Mouse (Mus musculus): ENCODE measurements around the gene Ech1. TPM values are rescaled to one million over a fixed set of nuclear protein-coding genes. Genes with fewer than 3 reads are reported as not detected.

Ech1 gene
- 43.8 and 45.0 TPM in 2 replicates for total RNA-seq (2017)

DNA sequence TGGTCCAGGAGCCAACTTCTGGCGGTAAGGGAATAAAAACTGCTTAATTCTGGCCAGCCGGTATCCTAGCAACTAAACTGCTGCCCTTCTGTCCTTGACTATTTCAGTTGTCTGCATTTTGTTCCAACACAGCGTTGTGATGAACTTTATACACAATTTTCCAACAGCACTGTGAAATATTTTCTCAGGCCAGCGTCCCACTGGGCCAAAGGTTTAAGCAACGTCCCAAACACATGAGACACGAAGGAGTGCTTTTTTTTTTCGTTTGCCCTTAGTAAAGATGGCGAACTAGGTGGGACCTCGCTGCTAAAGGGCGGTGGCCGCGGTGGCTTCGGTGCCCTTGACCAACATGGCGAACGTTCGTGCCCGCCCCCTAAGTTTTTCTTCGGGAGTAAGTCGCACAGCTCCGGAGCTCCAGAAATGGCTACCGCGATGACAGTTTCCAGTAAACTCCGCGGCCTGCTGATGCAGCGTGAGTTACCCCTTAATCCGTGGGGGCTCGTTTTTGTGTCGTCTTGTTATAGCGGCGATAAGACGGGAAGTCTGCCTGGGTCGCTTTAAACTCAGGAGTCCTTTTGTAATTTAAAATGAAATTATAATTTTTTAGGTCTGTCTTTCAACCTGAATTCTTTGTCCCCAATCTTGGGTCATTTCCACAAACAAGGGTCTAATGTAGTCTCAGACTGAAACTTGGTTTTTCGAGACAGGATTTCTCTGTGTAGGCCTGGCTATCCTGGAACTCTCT, at the start of gene Ech1:
Gene Ech1, plus strand, starts transcription at position 277 of the 745 bp plus-strand sequence.
- ATAC-seq (ENCODE audit: extremely low read depth, insufficient number of reproducible peaks, low FRiP score, poor library complexity, severe bottlenecking) = peak; percentile 98

DNA sequence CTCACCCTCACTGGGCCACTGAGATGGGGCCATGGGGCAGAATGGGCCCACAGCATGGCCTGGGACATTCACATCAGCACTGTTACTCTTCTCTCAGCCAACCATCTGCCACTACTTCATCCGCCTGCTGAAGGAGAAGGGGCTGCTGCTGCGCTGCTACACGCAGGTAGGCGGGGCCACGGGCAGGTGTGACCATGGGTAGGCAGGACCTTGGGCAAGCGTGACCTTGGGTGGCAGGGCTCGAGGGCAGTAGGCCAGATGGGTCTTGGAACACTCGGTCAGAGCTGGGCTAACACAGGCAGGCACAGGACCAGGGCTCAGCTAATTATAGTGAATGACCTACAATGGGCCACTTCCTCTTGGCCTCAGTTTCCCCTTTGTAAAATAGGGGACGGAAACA, 46.2 kb upstream of the Ech1 start:
- ATAC-seq (ENCODE audit: extremely low read depth, insufficient number of reproducible peaks, low FRiP score, poor library complexity, severe bottlenecking) = no peak

DNA sequence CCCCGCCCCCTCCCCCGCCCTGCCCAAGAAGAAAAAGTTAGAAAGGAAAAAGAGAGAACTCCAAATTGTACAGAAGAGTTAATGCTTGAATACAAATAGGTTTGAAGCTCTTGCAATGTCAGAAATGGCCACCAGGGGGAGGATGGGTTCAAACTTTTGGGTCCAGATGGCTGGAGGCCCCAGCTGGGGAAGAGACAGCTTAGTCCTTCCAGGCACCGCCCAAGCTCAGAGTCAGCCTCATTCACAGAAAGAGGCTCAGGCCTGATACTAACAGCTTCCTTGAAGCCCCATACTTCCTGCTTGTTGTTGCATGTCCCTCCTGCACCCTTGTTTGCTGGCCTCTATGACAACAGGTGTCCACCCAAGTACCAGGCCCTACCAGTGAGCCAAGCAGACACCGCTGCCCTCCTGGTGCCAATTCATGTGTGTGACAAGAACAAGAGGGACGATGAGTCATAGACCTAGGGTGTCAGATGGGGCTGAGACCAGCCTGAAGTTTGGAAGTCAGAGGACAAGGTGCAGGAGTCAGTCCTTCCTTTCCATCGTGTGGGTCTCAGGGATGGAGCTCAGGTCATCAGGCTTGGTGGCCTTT, 44.9 kb upstream of the Ech1 start:
- ATAC-seq (ENCODE audit: extremely low read depth, insufficient number of reproducible peaks, low FRiP score, poor library complexity, severe bottlenecking) = peak; percentile 63

DNA sequence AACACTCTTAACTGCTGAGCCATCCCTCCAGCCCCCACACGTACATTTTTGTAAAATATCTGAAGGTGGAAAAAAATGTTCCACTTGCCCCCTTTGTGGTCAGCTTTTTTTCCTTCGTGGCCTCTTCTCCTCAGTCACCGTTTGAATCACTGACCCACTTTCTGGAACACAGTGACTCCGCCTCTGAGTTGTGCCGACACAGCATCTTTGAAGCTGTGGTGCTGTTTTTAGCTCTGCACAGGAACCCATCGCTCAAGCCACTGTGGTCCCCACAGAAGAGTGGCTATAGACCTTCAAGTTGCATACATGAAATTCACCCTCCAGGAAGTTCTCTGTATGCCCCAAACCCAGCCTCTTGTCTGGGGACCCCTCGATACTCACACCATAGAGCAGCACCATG, 44.2 kb upstream of the Ech1 start:
- ATAC-seq (ENCODE audit: extremely low read depth, insufficient number of reproducible peaks, low FRiP score, poor library complexity, severe bottlenecking) = no peak

DNA sequence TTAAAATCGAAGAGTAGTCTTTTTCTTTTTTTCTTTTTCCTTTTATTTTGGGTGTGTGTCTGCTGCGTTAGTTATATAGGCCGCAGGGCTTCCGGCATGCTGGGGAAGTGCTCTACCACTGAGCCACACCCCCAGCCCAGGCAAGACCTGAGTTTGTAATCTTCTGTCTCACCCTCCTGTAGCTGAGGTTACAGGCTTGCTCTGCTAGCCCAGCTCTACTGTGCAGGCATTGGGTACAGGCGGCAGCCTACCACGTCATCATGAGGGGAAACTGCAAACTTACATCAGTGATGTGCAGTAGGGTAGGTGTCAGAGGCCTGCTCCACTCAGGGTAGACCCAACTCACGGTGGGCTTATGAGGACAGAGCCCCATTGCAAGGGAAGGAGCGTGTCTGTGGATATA, 43.8 kb upstream of the Ech1 start:
- ATAC-seq (ENCODE audit: extremely low read depth, insufficient number of reproducible peaks, low FRiP score, poor library complexity, severe bottlenecking) = peak; percentile 85

DNA sequence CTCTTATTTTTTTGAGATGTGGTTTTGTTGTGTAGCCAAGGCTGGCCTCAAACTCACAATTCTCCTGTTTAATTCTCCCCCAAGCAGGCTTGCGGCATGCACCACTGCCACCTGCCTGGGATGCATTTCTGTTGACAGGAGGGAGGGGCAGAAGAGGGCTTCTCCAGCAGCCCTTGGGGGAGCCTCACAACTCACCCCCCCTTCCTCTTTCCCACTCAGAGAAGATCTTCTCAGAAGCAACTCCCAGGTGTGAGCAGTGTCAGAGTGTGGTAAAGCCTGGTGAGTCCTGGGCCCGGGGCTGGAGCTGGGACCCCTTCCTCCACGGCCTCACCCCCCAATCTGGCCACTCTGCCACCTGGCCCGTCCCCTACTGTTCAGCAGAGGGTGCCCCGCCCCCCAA, 39.9 kb upstream of the Ech1 start:
- no peak for ATAC-seq (ENCODE audit: extremely low read depth, insufficient number of reproducible peaks, low FRiP score, poor library complexity, severe bottlenecking)

DNA sequence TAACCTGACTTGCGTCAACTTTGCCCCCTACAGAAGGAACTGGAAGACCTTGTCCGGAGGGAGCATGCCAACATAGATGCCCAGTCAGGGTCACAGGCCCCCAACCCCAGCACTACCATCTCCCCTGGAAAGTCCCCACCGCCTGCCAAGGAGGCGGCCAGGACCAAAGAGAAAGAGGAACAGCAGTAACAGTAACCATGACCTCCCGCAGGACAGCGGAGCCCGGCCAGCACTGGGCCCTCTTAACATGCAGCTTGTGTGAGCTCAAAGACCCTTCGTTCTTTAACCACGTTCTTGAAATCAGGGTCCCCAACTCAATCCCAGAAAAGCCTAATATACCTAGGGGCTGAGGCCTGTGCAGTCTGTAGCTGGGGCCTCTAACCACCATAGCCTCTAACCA, 37.1 kb upstream of the Ech1 start:
- ATAC-seq (ENCODE audit: extremely low read depth, insufficient number of reproducible peaks, low FRiP score, poor library complexity, severe bottlenecking) = no peak

DNA sequence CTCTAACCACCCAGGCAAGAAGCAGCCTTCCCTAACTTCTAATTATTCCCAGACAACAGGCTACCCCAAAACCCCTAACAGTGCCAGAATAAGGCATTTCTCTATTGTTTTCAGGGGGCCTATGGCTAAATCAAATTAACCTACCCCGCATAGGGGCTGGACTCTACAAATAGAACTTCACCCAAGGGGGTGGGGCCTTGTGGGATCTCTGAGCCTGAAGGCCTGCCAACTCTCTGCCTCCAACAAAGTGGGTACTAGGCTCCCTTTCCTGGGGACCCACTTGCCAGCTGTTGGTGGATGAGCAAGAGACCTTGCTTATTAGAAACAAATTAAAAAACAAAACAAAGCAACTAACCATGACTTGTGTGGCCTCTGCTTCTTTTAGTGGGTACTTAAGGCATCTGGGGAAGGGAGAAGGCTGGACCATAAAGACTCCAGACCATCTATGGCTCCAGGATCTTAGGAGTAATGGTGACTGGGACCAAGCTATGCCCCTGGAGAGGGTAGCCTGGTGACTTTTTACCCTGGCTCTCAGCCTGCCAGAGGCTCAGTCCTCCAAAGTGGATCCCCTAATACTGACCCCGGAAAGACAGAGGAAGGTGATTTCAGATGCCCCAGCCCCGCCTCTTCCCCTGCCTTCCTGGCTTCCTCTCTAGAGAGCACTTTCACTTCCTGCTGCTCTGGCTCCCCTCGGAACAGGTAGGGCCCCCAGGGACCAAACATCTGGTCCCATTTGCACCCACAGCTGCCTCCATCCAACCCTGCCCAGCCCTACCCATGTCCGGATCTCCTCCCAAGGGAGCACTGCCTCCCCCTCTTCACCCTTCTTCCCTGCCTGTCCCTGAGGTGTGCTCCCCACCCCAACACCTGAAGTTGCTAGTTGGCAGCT, 36.5 kb upstream of the Ech1 start, which contains the start of gene Rinl:
Gene Rinl, plus strand, starts transcription at position 663 of the 889 bp plus-strand sequence.
- peak; percentile 82 for ATAC-seq (ENCODE audit: extremely low read depth, insufficient number of reproducible peaks, low FRiP score, poor library complexity, severe bottlenecking)

DNA sequence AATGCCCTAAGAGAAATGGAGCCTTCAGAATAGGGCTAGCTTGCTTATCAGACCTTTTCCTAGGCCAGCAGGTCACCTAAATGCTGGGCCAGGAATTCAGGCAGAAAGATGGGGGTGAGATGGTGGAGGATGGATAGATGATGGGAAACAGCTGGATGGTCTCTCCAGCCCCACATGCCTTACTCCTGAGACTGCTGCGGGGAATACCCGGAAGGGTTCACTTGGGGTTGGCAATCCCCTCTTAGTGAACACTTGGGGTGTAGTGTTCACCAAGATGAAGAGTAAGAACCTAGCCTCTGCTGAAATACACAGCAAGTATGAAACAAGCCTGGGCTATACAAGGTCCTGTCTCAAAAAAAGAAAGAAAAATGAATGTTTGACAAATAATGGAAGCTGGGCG, 35.8 kb upstream of the Ech1 start:
- ATAC-seq (ENCODE audit: extremely low read depth, insufficient number of reproducible peaks, low FRiP score, poor library complexity, severe bottlenecking) = no peak

DNA sequence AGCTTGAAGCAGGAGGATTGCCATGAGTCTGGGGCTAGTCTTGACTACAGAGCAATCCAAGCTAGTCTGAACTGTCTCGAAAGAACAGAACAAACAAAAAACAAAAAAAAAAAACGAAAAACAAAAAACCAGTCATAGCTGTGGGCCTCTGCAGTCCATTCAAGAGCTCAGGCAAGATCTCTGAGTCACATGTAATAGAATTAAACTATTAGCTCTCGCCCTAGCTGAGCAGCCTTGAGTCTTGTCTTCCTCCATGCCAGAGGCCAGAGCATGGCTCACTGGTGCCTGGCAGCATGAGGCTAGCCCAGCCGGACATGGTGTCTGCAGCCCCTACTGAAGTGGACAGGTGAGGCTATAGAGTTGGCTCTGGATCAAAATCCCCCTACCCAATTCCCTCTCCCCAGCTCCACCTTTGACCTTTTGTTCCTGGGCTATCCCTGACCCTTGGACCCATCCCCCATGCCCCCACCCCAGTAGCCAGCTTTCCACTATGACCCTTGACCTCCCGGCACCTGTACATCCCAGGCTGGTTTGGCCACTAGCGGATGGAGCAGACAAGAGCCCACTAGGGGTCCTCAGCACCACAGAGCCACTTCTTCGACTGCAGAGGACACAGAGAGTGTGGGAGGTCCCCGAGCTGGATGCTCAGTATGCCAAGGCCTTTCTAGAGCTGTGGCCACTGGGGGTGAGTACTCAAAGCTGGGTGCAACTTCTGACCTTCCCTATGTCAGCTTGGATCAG, 34.8 kb upstream of the Ech1 start:
- no peak for ATAC-seq (ENCODE audit: extremely low read depth, insufficient number of reproducible peaks, low FRiP score, poor library complexity, severe bottlenecking)

DNA sequence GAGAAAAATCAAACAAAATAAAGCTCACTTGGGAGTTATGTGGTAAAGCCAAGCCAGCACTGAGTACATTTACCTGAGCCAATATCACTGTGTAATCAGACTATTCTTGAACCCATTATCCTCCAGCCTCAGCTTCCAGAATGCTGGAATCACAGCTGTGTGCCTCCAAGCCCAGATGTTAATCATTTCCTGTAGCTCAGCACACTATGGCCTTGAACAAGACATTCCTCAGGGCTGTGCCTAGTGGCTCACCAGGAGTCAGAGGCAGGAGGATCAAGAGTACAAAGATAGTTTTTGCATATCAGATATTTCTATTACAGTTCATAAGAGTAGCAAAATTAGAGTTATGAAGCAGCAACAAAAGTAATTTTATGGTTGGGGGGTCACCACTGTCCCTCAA, 33.3 kb upstream of the Ech1 start:
- no peak for ATAC-seq (ENCODE audit: extremely low read depth, insufficient number of reproducible peaks, low FRiP score, poor library complexity, severe bottlenecking)

DNA sequence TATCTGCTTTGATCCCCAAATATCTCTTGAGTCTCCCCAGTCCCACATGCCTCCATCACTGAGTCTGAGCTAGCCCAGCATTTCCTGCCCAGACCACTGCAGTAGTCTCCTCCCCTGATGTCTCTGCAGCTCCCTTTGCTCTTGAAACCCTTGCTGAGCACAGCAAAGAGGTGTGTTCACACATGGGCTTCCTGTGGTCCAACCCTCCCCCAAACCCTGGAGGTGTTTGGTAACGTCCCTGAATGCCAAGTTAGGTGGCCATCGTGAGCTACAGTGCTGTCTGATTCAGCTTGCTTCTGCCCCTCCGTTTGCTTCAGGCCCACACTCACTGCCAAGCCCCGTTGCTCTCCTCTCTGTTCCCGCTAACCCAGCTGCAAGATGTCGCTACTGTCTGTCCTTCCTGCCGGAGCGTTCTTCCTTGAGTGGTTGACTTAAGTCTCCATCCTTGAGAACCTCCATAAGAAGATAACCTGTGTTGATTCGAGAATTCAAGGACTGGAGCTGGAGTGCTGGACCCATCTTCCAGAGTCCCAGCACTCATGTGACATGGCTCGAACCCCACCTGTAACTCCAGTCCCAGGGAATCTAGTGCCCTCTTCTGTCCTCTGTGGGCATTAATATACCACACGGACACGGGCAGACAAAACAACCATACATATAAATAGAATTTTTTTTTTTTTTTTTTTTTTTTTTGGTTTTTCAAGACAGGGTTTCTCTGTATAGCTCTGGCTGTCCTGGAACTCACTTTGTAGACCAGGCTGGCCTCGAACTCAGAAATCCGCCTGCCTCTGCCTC, 32.4 kb upstream of the Ech1 start:
- no peak for ATAC-seq (ENCODE audit: extremely low read depth, insufficient number of reproducible peaks, low FRiP score, poor library complexity, severe bottlenecking)

DNA sequence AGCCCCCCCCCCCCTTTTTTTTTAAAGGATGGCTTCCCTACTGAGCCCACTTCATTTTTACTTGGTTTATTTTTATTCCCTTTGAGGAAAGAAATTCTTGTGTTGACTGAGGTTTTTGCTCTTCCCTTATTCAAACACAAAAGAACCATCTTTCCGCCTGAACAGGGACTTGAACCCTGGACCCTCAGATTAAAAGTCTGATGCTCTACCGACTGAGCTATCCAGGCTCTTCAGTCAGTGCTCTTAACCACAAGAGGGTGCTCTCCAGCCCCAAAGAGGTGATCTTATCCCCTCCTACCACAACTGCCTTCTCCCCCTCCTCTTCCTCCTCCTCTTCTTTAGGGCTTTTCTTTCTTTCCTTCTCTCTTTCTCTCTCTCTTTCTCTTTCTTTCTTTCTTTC, 31.2 kb upstream of the Ech1 start:
- ATAC-seq (ENCODE audit: extremely low read depth, insufficient number of reproducible peaks, low FRiP score, poor library complexity, severe bottlenecking) = no peak

DNA sequence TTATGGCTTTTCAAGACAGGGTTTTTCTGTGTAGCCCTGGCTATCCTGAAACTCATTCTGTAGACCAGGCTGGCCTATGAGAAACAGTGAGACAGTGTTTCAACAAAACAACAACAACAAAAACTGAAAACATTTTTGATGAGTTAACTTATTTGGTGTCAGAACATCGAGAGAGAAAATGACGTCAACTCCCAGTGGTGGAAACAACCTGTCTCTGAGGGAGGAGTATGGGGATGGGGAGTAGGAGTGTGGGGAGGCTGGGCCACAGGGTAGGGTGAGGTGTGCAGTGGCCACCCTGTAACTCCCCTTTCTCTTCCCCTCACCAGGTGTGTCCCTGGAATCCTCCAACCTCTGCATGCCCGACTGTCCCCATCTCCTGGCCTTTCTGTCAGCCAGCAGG, 30.5 kb upstream of the Ech1 start:
- no peak for ATAC-seq (ENCODE audit: extremely low read depth, insufficient number of reproducible peaks, low FRiP score, poor library complexity, severe bottlenecking)

DNA sequence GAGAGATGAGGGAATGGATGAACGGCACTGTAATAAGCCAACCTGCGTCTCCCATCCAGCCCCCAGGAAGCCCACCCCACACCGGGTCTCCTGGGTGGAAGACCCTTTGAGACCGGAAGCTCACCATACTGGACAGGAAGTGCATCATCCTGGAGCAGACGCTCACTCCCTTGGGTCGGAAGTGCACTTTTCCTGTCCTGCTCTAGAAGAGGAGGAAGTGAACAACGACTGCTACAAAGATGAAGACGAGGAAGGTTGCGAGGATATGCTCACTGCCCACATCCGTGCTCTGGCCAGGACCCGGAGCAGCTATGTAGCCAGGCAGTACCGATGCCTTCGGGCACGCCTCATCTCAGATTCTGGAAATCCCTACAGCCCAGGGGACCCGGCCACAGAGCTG, 29.2 kb upstream of the Ech1 start:
- 0 out of 2 replicates have a peak, but pooled peaks have one; percentile 4 for ATAC-seq (ENCODE audit: extremely low read depth, insufficient number of reproducible peaks, low FRiP score, poor library complexity, severe bottlenecking)

DNA sequence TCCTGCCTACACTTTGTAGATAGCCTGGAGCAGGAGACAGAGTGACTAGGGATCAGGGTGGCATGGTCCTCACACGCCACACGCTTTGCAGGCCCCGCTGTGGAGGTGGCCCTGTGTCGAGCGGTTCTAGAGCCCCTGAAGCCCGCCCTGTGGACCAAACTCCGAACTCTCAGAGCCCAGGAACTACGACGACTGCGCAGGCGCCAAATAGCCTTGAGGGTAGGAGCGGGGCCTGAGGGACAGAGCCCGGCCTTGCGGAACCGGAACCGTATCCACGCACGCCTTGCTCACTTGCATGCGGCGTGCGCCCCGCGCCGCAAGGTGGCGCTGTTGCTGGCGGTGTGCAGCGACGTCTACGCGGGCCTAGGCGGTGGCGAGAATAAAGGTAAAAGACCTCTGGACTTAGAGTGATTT, 28.4 kb upstream of the Ech1 start:
- peak; percentile 86 for ATAC-seq (ENCODE audit: extremely low read depth, insufficient number of reproducible peaks, low FRiP score, poor library complexity, severe bottlenecking)

DNA sequence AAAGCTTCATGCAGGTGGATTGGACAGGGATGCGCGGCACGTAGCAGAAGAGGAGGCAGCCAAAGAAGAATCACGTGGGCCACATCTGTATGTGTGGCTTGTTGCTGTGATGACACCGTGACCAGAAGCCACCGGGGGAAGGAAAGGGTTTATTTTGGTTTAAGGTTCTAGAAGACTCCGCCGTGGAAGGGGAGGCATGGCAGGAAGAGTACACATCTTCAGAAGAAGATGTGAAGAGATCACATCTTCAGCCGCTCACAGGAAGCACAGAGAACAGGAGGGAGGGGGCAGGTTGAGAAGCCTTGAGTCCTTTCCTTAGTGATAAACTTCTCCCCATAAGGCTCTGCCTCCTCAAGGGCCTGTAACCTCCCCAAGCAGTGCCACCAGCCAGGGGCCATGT, 25.0 kb upstream of the Ech1 start:
- ATAC-seq (ENCODE audit: extremely low read depth, insufficient number of reproducible peaks, low FRiP score, poor library complexity, severe bottlenecking) = no peak

DNA sequence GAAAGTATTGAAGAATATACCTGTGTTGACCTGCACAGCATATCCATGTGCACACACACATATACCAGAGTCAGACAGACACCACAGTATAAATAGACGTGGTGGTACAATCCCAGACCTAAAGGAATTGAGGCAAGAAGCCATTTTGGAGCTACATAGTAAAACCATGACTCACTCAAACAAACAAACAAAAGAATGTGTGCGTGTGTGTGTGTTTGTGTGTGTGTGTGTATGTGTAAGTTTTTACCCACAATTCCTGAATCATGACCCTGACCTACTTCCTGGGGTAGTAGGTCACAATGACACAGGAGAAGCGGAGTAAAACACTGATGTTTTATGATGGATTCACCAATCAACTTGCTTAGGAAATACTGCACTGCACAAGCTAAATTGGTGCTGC, 23.6 kb upstream of the Ech1 start:
- ATAC-seq (ENCODE audit: extremely low read depth, insufficient number of reproducible peaks, low FRiP score, poor library complexity, severe bottlenecking) = no peak

All from neutrophil, adult 5-6 weeks (primary cell).